Mouse (Mus musculus) embryonic facial prominence, embryonic 13.5 days (tissue): ENCODE measurements around the gene Cyb561d2. TPM values are rescaled to one million over a fixed set of nuclear protein-coding genes. Genes with fewer than 3 reads are reported as not detected.

Experiments used
- ATAC-seq: fragments of 200-750 bp; cut with Nextera tagmentation; 2 replicates; pipeline ENCODE4 v1.8.0; 2017; ENCODE audit warnings: low read depth; ENCODE audit not compliant: insufficient number of reproducible peaks, insufficient read depth, low FRiP score, low TSS enrichment
- H3K27ac ChIP-seq: fragments of 300-500 bp; sonication (generic); 2 replicates; pipeline ENCODE4 v1.5.1; 2015; ENCODE audit warnings: moderate library complexity, mild to moderate bottlenecking, inconsistent platforms
- H3K27me3 ChIP-seq: fragments of 300-500 bp; sonication (generic); 2 replicates; pipeline ENCODE4 v1.6.1; 2015; ENCODE audit warnings: mild to moderate bottlenecking, inconsistent platforms
- H3K36me3 ChIP-seq: fragments of 300-500 bp; sonication (generic); 2 replicates; pipeline ENCODE4 v1.6.1; 2015; ENCODE audit warnings: mild to moderate bottlenecking, inconsistent platforms
- H3K4me1 ChIP-seq: fragments of 300-500 bp; sonication (generic); 2 replicates; pipeline ENCODE4 v1.6.1; 2015; ENCODE audit warnings: inconsistent platforms
- H3K4me2 ChIP-seq: fragments of 300-500 bp; sonication (generic); 2 replicates; pipeline ENCODE4 v1.6.1; 2015; ENCODE audit warnings: moderate library complexity, mild to moderate bottlenecking, inconsistent platforms
- H3K4me3 ChIP-seq: fragments of 300-500 bp; sonication (generic); 2 replicates; pipeline ENCODE4 v1.5.1; 2015; ENCODE audit warnings: mild to moderate bottlenecking, inconsistent platforms
- H3K9ac ChIP-seq: fragments of 300-500 bp; sonication (generic); 2 replicates; pipeline ENCODE4 v1.6.1; 2015; ENCODE audit warnings: mild to moderate bottlenecking, inconsistent platforms
- H3K9me3 ChIP-seq: fragments of 300-500 bp; sonication (generic); 2 replicates; pipeline ENCODE4 v1.6.1; 2016; ENCODE audit warnings: inconsistent platforms
- WGBS: fragments of 180-500 bp; shearing (Covaris S2); methylation state at CpG from one replicate; pipeline ENCODE4 v1.1.7; 2015; ENCODE audit warnings: mixed read lengths; 5-methylcytosine and 5-hydroxymethylcytosine counted together
- polyA plus RNA-seq: library from polyadenylated mRNA; unstranded; fragments of >200 nt; fragmentation: Nextera tagmentation; extraction: Ambion mirVana; gene quantifications from 2 replicates; pipeline ENCODE4 v1.2.1, GENCODE M21; 2015

Cyb561d2 gene
- polyA plus RNA-seq, result 21.8 and 26.1 TPM in 2 replicates

DNA sequence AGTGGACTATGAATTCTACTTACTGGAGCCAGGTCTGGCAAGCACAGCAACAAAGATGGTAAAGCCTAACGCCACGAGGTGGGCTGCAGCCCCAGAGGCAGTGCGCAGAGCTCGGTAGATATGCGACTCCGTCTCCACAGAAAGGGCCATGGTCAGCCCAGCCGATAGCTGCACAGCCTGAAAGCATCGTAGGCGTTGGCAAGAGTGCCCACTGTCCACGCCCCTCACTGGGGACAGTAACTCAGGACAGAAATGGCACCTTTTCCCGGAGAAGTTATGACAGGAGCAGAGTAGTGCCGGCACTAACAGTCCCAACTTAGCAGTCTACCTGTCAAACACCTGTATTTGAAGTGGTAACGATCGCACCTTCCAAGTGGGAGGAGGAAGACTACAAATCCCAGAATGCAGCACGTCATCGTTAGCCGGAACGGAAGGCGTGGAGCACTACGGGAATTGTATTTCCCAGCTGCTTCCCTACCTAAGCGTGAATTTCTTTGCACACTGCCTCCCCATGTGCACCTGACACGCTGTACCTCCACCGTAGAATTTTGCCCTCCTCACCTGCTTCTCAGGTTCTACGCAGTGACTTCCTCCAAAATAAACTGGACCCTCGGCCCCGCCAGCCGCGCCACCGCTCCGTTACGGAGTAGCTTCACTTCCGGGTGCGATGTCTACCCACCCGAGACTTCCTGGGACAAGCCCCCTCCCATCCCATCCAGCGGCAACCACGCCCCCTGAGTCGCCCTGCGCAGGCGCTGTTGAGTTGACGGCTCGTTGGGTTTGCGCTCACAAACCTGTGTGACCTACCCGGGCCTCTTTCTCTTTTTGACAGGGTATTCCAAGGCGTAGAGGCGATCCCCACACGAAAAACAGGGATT is at the start of gene Cyb561d2, which contains the start of gene Nprl2:
Cyb561d2 (minus strand) TSS at position 720 of the 878 bp plus-strand sequence.
Nprl2 (plus strand) TSS at position 753 of the 878 bp plus-strand sequence.
- under 1% methylated on average over 46 of the region's 46 CpGs for WGBS
- Histone ChIP-seq H3K9me3 (no peaks in the 10 kb centered on the region), H3K4me2 (peak within 1 kb of the TSS; percentile 79), H3K36me3 (peaks cover 56% of the 10 kb centered on the region), H3K4me3 (peak within 1 kb of the TSS; percentile 69), H3K27me3 (no peaks in the 10 kb centered on the region), H3K27ac (peak within 1 kb of the TSS; percentile 39; the same call in 1 of the 2 replicates), H3K4me1 (peaks cover 45% of the 10 kb centered on the region), H3K9ac (peak within 1 kb of the TSS; percentile 76)
- peak; percentile 74 for ATAC-seq

DNA sequence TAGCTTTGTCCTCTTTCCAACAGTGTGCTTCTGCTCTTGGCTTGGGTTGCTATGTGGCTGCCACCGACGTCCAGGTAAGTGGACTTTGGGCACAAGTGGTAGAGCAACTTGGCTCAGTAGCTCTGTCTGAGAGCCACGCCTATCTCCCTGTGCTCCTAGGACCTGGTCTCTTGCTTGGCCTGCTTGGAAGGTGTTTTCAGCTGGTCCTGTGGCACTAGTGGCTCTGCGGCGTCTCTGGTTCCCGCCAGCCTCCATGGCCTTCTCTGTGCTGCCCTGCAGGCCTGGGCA is 48.7 kb upstream of the Cyb561d2 start:
- H3K36me3 ChIP-seq, result peaks cover 54% of the 10 kb centered on the region
- ATAC-seq, result no peak
- no peak overlapping the region for H3K4me2 ChIP-seq

DNA sequence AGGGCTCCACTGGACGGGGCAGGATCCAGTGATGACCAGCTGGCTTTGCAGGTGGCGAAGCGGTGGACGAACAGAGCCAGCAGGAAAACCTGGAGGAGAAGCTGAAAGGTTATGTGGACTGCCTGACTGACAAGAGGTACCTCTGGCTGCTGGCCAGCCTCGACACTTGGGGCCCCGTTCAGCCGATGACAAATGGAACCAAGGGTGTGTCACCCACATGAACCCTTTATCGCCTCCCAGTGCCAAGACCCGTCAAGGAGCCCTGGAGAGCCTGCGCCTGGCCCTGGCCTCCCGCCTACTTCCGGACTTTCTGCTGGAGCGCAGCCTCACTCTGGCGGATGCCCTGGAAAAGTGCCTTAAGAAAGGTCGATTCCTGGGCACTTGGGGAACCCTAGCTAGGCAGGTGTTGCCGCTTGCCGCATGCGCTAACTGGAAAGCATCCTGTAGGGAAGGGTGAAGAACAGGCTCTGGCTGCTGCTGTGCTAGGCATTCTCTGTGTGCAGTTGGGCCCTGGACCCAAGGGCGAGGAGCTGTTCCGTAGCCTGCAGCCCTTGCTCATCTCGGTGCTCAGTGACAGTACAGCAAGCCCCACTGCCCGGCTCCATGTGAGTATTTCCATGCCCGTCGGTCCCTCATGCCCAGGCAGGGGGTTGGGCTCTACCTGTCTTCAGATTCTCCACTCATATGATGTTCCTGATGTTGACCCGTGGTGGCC is 48.2 kb upstream of the Cyb561d2 start:
- Histone ChIP-seq H3K4me1 (peaks cover 11% of the 10 kb centered on the region), H3K27me3 (no peaks in the 10 kb centered on the region), H3K9ac (no peak overlapping the region), H3K36me3 (peaks cover 54% of the 10 kb centered on the region), H3K27ac (no peak overlapping the region), H3K9me3 (no peaks in the 10 kb centered on the region), H3K4me2 (no peak overlapping the region), H3K4me3 (no peak overlapping the region)
- ATAC-seq, result no peak
- WGBS, result 91% methylated on average over 25 of the region's 25 CpGs

More for the DNA sequence above, 48.7 kb upstream of the Cyb561d2 start:
- Histone ChIP-seq H3K9me3 (no peaks in the 10 kb centered on the region), H3K9ac (no peak overlapping the region), H3K27me3 (no peaks in the 10 kb centered on the region), H3K4me1 (peaks cover 11% of the 10 kb centered on the region), H3K27ac (no peak overlapping the region), H3K4me3 (no peak overlapping the region)
- 98% methylated on average over 6 of the region's 6 CpGs for WGBS

DNA sequence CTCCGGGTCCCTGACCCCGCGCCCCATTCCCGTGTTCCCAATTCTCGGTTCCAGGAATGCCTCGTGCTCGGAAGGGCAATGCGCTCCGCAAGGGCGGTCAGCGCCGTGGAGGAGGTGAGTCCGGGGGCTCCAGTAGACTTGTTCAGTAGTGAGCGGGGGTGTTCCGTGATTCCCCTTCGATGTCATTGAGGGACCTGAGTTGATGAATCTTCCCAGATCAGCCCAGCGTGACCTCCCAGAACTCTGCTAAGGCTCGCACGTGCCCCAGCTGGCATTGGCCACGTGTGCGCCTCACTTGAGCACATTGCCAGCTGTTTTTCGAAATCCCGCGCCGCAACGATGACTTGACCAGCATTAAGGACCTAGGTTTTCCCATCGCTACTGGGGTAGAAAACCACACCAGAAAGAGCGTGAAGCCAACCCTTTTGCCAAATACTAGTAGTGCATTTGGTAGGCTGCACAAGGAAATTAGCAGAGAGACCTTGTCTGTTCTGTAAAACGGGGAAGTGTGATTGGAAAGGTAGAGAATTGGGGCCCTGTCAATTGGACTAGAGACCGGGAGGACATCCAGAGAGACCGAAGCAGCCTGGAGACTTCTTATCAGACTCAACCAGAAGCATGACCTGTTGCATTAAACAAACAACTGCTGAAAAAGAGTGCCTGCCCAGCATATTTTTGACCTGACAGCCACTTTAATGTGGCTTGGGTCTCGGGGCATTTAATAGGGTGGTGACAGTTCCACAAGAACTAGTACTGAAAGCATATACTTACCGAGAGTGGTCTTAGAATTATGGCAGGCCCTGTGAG is 46.0 kb upstream of the Cyb561d2 start:
- 4% methylated on average over 33 of the region's 33 CpGs for WGBS
- H3K27ac ChIP-seq, result peak overlapping the region; percentile 7; the same call in 1 of the 2 replicates
- peak overlapping the region; percentile 72 for H3K4me3 ChIP-seq
- H3K9ac ChIP-seq, result peak overlapping the region; percentile 73
- no peaks in the 10 kb centered on the region for H3K9me3 ChIP-seq
- peaks cover 46% of the 10 kb centered on the region for H3K36me3 ChIP-seq
- peak overlapping the region; percentile 70 for H3K4me2 ChIP-seq
- ATAC-seq, result no peak
- H3K27me3 ChIP-seq, result no peaks in the 10 kb centered on the region
- peaks cover 11% of the 10 kb centered on the region for H3K4me1 ChIP-seq

DNA sequence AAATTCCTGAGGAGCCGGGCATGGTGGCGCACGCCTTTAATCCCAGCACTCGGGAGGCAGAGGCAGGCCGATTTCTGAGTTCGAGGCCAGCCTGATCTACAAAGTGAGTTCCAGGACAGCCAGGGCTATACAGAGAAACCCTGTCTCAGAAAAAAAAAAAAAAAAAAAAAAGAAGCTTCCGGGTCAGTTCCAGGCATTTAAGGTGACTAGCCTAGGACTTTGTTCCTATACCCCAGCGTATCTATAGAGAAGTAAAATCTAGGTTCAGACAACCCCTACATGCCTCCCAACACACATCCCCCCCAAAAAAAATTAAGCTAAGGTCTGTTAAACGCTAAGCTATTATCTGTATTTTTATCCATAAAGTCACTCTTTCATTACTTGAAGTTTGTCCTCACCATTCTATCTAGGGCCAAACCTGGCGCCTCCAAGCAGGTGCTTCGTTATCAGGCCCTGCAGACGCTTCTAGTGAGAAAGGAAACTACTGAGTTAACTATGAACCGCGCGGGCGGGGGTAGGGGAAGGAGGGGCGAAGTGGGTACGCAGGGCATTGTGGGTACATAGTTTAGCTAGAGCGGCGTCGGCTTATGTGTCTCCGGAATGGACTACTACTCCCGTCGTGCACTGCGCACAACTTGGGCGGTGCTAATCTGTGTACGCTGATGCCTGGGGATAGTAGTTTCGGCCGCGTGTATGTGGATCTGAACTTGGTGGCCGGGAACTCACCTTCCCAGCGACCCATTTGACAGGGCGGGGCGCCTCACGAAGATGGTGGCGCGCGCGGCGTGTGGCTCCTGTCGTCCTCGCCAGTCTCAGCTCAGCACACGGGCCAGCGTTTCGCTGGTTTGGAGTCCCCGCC is 45.2 kb upstream of the Cyb561d2 start, which contains the start of gene Ifrd2:
Ifrd2 (plus strand) TSS at position 669 of the 859 bp plus-strand sequence.
- Histone ChIP-seq H3K27me3 (no peaks in the 10 kb centered on the region), H3K27ac (peak within 1 kb of the TSS; percentile 7; the same call in 1 of the 2 replicates), H3K9ac (peak within 1 kb of the TSS; percentile 73), H3K4me3 (peak within 1 kb of the TSS; percentile 72), H3K4me1 (peaks cover 12% of the 10 kb centered on the region), H3K9me3 (no peaks in the 10 kb centered on the region), H3K4me2 (peak within 1 kb of the TSS; percentile 70), H3K36me3 (peaks cover 46% of the 10 kb centered on the region)
- WGBS, result 13% methylated on average over 46 of the region's 46 CpGs
- peak; percentile 93 for ATAC-seq

DNA sequence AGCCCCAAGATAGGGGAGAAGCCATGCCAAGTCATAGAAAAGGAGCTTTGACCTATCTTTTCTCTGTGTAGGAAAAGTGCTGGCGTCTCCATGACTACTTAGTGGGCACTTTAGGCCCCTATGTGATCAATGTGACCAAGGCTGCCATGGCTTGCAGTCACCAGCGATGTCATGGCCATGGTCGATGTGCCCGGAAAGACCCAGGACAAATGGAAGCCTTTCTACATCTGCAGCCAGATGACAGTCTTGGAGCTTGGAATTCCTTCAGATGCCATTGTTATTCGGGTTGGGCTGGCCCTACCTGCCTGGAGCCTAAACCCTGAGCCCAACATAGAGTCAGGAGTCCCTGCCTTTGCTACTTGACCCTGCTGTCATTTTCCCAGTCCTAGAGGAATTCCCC is 44.5 kb upstream of the Cyb561d2 start:
- Histone ChIP-seq H3K9ac (no peak overlapping the region), H3K4me1 (peaks cover 19% of the 10 kb centered on the region), H3K36me3 (peaks cover 39% of the 10 kb centered on the region), H3K9me3 (no peaks in the 10 kb centered on the region), H3K4me3 (no peak overlapping the region), H3K27me3 (no peaks in the 10 kb centered on the region), H3K4me2 (no peak overlapping the region), H3K27ac (no peak overlapping the region)
- WGBS, result 92% methylated on average over 5 of the region's 5 CpGs
- no peak for ATAC-seq

DNA sequence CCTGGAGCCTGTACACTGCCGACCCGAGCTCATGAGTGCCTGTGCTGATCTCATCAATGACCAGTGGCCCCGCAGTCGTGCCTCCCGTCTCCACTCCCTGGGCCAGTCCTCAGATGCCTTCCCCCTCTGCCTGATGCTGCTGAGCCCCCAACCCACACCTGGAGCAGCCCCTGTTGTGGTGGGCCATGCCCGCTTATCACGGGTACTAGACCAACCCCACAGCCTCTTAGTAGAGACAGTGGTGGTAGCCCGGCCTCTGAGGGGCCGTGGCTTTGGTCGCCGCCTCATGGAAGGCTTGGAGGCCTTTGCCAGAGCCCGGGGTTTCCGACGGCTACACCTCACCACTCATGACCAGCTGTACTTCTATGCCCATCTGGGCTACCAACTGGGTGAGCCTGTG is 41.2 kb upstream of the Cyb561d2 start:
- H3K4me3 ChIP-seq, result no peak overlapping the region
- peaks cover 20% of the 10 kb centered on the region for H3K36me3 ChIP-seq
- ATAC-seq, result no peak
- H3K9me3 ChIP-seq, result no peaks in the 10 kb centered on the region
- H3K9ac ChIP-seq, result no peak overlapping the region
- H3K4me2 ChIP-seq, result no peak overlapping the region
- no peak overlapping the region for H3K27ac ChIP-seq
- 93% methylated on average over 14 of the region's 14 CpGs for WGBS
- H3K4me1 ChIP-seq, result peaks cover 32% of the 10 kb centered on the region
- H3K27me3 ChIP-seq, result no peaks in the 10 kb centered on the region

DNA sequence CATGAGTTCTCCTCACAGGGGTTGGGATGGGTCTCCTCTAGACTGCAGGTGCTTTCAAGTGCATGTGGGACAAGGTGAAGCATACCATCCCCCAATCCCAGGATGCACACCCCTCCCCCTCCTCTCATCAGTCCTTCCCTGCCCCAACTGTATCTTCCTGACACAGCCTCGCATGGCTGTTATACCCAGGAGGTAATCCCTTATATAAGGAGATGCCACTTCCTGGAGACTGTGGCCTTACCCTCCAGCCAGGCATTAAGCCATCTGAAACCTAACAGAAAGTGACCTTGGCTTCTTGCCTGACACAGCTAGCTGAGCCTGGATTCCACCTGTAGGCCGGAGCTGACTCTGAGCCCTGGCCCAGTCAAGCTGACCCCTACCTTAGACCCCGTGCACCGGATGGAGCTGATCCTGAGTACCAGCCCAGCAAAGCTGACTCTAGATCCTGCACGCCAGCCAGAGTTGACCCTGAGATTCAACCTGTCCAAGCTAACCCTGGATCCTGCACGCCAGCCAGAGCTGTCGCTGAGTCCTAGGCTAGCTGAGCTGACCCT is 40.6 kb upstream of the Cyb561d2 start:
- Histone ChIP-seq H3K9me3 (no peaks in the 10 kb centered on the region), H3K36me3 (peaks cover 20% of the 10 kb centered on the region), H3K9ac (0 out of 2 replicates have a peak overlapping the region, but pooled peaks have one; percentile 83), H3K4me2 (peak overlapping the region; percentile 93; the same call in 1 of the 2 replicates), H3K4me3 (no peak overlapping the region), H3K4me1 (peaks cover 36% of the 10 kb centered on the region), H3K27me3 (no peaks in the 10 kb centered on the region), H3K27ac (no peak overlapping the region)
- ATAC-seq, result no peak
- 86% methylated on average over 7 of the region's 7 CpGs for WGBS

DNA sequence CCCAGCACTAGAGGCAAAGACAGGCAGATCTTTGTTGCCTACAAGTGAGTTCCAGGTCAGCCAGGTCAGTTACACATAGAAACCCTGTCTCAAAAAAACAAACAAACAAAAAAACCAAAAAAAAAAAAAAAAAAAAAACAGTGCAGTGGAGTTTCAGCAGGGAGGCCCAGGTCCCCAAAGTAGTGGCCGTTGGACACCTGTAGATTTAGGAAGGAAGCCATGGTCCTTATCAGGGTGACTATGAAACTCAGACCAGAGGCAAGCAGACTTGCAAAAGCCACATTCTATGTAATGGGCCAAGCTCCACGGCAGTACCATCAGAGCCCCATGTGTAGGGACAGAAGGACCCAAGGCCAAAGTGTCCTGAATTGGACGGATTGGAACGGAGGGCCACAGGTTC is 39.6 kb upstream of the Cyb561d2 start:
- Histone ChIP-seq H3K4me3 (peak overlapping the region; percentile 59), H3K4me1 (peaks cover 46% of the 10 kb centered on the region), H3K9ac (peak overlapping the region; percentile 83), H3K27me3 (no peaks in the 10 kb centered on the region), H3K4me2 (peak overlapping the region; percentile 93), H3K36me3 (peaks cover 20% of the 10 kb centered on the region), H3K9me3 (no peaks in the 10 kb centered on the region), H3K27ac (peak overlapping the region; percentile 96)
- 72% methylated on average over 4 of the region's 4 CpGs for WGBS
- ATAC-seq, result no peak
